Mouse (Mus musculus) gastrocnemius, adult 8-10 months (tissue): ENCODE data around the gene Mtx3. TPM values are rescaled to one million over a fixed set of nuclear protein-coding genes. Genes with fewer than 3 reads are reported as not detected.

Source experiments
- DNase-seq, 2 experiments: peaks; one replicate each; pipeline ENCODE4 v3.0.0; 2022; ENCODE audit warnings: low spot score in 2 of 2
- total RNA-seq, 4 experiments: library from RNA; stranded (reverse); gene quantifications; 2 replicates each; pipeline ENCODE4 v1.2.4; 2022

The Mtx3 gene
- total RNA-seq, 4 experiments from 2014 or later: 2.4 to 3.6 (median 3.3) TPM

- DNase-seq: peak; percentile 40 to 50
These were observed 38.6 kb downstream of the Mtx3 start for GRCm38 (mm10) chr13:92882986-92883720.

- DNase-seq: peak in 1 of 2 experiments; percentile 15
These were observed 39.6 kb downstream of the Mtx3 start for GRCm38 (mm10) chr13:92884206-92884605.

GRCm38 (mm10) chr13:92884930-92885329, 40.4 kb downstream of the Mtx3 start:
- DNase-seq: no peak

- DNase-seq: no peak
These were observed 54.5 kb downstream of the Mtx3 start for GRCm38 (mm10) chr13:92899087-92899486.

- DNase-seq: no peak
These were observed 58.7 kb downstream of the Mtx3 start for GRCm38 (mm10) chr13:92903291-92903690.

- no peak for DNase-seq
These were observed 61.4 kb downstream of the Mtx3 start for GRCm38 (mm10) chr13:92905944-92906343.

GRCm38 (mm10) chr13:92907366-92907765, 62.8 kb downstream of the Mtx3 start:
- peak in 1 of 2 experiments; percentile 1 for DNase-seq

Other genes with a start within 250 kb of the Mtx3 start
- 1 to 10 TPM; 1.8 to 3.3 (median 2.2) TPM for gene Serinc5, start 233.7 kb upstream of the Mtx3 start, total RNA-seq
- 10 to 100 TPM; 26.9 to 99.8 (median 59.9) TPM for gene Thbs4, start 49.9 kb upstream of the Mtx3 start, total RNA-seq